Mouse (Mus musculus) cerebellum, postnatal 36 days (tissue): ENCODE data around the gene Tshz2.

ENCODE experiments used
- DNase-seq, 2 experiments: peaks; one replicate each; pipeline ENCODE4 v3.0.0; 2021 to 2022; ENCODE audit warnings: mixed read lengths in 2 of 2

The Tshz2 gene

DNA sequence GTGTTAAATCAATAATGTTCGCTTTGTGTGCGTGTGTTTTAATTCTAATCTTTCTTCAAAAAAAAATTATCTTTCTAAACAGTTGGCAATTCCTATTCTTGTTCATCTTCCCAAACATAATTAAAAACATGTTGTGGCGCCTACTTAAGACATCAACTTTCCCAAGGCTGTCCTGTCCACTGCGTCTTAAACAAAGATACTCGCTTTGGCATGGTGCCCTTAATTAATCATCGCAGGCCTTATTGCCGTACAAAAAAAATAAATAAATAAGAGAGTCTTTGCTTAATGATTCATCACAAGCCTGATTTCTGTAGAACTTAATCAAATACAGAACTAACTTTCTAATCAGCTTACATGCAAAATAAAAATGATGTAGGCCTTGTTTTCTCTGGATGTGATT lies 385.1 kb downstream of the Tshz2 start:
- DNase-seq = no peak

DNA sequence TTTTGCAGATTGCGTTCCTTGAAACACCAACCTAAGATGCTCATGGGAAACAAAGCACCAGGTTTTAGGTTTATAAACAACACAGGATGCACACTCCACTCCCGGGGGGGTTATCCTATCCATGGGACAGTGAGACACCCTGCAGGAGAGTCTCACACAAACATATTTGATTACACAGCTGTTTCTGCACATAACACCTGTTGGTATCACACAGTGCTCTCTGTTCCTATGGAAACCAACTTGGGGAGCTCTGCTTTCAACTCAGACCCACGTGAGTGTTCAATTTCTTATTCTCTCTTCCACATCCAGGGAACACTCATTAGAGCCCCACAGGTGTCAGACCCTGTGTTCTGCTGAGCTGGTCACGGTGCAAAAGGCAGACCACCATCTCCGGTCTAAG lies 390.1 kb downstream of the Tshz2 start:
- DNase-seq = no peak

DNA sequence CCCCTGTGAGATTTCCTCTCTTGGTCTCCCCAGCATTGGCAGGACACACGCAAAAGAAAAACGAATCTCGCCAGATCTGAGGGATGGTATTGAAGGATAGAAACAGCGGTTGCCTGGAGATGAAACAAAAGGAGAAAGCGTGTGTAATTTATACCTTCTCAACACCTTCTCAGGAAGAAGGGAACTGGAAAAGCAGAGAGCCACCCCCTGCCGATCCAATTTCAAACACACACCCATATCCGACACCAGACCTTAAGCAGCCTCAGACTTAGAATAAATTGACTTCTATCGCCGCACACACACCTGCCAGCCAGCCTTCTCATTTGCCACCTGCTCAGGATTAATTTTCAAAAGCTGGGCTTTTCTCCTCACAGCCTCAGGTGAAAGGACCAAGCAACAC lies 390.9 kb downstream of the Tshz2 start:
- DNase-seq = no peak

DNA sequence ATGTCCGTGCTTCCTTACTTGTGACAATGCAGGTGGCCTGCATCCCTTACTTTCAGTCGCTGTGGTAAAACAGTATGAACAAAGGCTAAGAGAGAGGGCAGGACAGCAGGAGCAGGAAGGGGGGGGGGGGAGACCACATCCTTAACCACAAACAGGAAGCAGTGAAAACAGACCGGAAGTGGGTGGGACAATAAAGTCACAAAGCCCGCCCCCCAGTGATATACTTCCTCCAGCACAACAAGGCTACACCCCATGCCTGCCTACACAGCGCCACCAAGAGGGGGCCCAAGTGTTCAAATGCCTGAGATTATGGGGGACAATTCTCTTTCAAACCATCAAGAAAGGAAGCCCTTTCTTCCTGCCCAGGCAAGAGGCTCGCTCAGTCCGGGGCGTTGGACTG lies 392.1 kb downstream of the Tshz2 start:
- no peak for DNase-seq

DNA sequence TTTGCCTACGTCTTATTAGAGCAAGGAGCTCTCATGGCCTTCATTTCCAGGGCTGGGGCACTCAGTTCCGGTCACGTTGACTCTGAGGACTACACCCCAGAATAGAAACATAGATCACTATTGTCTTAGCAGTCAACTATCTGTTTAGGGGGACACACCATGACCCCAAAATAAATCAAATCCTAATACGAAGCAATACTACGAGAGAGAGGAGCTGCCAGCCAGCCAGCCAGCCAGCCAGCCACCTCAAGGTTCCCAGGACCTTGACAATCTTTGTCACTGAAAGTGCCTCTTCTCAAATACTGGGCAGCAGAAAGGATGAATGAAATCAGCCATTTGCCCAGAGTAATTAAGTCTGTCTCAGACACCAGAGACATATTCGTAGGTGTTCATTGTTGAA lies 393.1 kb downstream of the Tshz2 start:
- no peak for DNase-seq

DNA sequence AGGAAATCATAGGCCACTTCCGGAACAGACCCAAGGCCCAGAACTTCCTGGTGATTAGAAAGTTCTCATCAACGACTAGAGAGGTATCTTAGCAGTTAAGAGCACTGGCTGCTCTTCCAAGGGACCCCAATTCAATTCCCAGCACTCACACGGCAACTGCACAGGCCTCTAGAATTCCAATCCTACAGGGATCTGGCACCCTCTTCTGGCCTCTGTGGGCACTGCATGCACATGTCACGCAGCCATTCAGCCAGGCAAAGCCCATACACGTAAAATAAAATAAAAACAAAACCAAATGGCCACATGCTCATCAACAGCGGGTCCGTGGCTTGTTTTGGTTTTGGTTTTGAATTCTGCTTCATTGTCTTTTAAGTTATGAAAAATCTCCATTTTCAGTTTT lies 395.0 kb downstream of the Tshz2 start:
- peak; percentile 2 to 4 for DNase-seq

DNA sequence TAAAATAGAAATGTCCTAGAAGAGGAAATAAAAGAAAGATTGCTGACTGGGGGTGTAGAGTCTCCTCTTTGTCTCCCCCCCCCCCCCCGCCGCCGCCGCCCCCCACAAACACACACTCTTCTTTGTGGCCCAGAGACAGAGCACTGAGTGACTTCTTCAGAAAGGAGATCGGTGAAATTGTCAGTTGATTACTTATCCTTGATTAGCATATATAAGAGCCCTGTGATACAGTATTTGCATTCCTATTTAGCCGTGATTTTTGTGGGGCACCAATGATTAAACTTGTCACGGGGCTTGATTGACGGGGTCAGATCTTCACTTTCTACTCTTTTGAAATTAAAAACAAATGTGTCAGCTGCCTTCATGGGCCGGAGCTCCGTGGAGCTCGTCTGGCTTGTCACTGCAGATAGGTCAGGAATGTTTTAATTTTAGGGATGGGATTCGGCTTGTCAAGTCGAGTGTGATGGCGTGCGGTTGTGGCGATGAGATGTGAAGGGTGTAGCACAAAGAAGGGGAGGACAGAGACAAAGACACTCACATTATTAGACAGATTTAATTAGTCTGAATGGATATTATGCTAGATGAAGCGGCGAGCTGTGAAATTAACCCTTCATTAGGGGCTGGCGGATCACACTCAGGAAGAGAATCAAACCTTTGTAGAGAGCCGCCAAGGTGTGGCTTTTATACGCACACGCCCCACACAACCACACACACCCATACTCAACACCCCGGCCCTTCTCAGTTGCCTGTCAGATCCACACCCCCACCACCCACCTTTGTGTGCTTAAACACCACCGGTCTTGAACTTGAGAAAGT lies 395.9 kb downstream of the Tshz2 start:
- DNase-seq = no peak

DNA sequence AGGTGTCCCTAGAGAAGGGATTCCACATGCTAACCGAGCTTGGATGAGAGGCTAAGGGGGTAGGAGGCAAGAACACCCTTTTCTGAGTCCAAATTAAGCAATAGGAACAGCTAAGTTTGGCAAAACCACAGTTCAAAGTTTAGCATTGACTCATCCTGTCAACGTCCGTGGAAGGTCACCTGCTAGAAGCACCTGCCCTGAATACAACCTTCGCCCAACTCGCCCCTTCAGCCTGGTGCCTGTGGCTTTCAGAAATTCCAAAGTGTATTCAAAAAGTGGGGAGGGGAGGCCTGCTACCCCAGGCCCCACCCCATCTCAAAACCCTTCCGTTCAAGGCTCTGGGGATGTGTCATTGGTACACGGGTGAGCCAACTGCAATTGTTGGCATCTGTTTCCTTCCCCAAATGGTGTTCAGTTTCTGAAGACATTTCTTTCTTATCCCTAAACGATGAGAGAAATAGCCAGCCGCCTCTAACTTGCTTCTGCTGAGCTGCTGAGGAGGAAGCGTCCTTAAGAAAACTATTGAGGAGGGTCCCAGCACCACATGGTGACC lies 396.6 kb downstream of the Tshz2 start:
- no peak for DNase-seq

DNA sequence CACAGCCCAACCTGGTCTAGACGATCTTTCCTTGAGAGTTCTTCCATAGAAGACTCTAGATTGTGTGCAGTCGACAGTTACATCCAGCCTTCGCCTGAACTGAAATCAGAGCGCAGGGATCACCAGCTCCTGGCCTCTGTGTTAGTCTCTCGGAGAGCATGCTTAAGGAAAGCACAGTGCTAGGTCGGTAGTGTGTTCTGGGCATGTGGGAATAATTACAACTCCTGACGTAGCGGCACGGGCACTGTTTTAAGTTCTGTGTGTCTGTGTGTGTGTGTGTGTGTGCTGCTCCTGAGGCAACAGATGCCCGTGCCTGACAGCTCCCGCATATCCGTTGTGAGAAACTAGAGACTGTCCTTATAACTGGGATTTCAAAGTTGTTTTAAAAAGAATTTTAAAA lies 398.4 kb downstream of the Tshz2 start:
- no peak for DNase-seq

DNA sequence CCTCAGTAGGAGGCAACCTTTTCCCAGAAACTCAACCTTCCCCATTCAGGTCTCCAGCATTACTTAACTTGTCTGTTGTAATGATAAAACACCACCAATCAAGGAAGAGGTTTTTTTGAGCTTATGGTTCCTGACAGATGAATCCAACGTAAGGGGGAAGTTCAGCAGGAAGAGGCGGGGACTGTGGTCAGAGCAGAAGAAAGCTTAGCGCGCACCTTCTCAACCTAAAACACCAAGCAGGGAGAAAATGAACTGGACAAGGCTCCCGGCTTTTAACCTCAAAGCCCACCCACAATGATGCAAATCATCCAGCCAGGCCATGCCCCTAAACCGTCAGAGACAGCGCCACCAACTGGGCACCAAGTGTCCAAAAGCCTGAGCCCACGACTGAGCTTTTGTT lies 399.1 kb downstream of the Tshz2 start:
- DNase-seq = no peak

DNA sequence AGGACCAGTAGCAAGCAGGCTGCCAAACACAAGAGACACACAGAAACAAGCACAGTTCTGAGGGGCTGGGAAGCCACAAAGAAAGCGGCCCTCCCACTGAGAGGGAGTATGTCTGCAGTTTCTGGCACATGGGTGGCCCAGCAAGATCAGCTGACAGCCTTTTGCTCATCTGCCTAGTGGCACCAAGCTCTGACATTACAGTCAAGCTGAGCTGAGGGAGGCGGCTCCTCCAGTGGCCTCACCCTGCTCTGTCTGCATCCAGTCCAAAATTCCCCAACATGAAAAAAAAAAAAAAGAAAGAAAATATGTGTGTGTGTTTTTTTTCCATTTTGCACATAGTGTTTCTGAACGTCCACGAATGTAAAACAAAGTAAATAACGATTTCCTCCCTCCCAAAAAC lies 400.4 kb downstream of the Tshz2 start:
- no peak for DNase-seq

DNA sequence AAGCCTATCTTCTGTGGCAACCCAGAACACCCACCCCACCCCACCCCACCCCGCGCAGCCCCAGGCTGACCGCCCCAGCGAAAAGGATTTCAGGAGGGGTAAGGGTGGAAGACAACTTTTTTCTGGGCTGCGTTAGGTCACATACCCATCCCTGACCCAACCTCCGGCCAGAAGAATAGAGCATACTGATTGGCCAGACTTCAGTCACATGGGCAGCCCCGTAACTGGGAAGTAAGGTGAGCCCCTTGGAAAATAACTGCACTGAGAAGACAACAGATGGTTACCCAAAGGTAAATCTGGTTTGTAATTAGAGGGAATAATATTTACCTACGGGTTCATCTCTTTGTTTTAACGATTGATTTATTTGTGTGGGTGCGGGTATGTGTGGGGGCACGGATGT lies 402.0 kb downstream of the Tshz2 start:
- no peak for DNase-seq

DNA sequence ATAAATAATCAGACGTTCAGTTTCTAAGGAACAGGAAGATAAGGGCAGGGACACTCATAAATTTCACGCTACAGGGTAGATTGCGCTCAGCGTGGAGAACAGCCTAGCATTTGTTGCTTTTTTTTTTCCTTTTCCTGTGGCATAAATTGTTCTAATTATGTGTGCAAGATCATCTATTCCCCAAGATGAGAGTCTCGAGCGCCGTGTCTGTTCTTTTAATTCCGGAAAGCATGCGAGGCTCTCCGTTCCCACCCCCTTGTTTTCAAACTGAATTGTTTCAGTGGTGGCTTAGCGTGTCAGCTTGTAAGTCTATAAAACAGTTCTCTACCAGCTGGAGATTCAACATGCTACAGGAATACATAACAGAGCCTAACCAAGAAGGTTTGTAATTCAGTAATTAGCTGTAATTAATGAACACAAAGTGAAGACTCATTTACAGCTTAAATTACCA lies 404.0 kb downstream of the Tshz2 start:
- no peak for DNase-seq

DNA sequence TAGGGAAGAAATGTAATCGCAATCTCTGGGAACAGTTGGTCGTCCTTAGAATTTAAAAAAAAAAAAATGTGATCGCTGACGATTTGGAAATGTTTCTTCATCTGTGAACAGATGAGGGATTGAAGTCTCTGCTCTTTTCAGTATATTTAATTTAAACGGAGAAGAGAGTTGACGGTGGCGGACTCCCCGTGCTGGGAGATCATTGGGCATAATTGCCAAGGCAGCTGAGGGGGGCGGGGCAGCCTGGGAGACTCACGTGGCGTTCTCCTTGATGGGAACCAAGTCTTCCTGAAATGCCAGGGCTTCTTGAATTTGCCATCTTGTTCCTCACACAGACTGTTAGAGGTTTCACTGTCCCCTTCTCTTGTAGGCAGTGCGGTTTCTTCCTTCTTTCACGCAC lies 404.5 kb downstream of the Tshz2 start:
- DNase-seq = no peak

DNA sequence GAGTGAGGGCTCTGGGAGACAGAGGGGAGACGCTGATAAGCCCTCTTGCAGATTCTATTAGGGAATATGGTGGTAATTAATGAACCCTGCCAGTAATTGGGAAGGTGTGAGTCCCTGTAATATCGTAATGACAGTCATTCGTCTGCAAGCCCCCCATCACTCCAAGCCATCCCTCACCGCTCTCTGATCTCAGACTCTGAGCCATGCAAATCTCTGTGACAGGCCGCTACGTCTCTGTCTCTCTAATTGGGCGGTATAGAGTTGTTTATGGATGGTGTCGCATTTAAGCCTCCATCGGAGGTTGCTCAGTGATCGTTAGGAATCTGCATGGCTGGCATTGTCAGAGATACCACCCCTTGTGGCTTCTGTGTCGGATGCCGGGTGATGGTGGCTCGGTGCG lies 407.0 kb downstream of the Tshz2 start:
- DNase-seq = no peak

DNA sequence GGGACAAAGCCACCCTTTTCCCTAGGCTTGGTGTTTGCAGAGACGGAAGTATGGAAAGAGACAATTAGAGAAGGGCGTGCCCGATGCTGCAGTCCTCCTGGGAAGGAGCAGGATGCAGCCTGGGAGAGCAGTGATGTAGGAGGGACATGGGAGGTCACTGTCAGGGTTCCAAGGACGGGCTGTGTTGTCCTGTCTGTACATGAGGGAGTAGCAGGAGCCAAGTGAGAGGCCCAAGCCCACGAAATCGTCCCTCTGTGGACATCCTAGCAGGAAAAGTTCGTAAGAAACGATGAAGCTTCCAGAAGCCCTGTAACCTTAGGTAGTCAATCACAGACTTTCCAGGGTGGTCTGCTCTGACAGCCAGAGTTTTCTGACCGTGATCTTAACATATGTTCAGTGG lies 408.3 kb downstream of the Tshz2 start:
- DNase-seq = no peak

DNA sequence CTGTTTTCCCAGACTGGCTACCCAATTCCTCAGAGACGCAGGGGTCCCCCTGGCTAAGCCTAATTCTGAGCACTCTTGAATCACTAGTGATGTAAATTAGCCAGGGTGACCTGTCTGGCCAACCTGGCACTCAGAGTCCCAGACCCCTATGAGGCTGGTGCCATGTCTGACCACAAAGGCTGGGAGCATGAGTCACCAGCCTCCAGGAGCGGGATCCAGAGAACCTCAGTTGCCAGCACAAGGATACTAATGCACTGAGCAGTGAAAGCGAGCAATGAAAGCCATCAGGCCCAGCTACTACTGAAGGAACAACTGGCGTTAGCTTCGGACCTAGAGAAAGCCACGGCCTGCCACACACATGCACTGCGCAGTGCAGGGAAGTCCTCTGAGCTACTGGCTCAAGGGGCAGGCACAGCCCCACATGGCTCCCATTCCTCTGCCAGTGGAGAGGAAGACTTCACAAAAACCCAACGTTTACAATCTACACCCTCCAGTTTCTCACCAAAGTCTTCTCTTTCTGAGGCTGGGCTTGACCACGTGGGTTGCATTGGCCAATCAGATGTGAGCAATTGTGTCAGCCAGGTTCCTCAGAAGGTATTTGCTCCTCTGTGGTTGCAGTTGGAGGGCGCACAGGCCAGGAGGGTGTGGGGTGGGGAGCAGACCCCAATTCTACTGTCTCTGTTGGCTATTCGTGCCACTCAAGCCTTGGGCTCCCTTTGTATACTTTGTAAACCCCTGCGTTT lies 409.8 kb downstream of the Tshz2 start:
- no peak for DNase-seq

DNA sequence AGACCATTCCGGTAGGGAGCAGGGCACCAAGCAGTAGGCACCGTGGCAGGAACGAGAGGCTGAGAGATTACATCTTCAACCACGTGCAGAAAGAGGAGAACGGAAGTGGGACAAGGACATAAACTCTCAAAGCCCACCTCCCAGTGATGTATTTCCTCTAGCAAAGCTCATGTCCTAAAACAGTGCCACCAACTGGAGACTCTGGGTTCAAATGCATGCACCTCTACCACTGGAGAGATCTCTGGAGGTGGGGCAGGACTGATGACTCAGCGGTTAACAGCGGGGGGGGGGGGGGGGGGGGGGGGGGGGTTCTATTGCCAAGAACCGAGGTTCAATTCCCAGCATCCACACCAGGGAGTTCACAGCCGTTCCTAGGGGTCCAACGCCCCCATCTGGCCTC lies 410.5 kb downstream of the Tshz2 start:
- DNase-seq = no peak

DNA sequence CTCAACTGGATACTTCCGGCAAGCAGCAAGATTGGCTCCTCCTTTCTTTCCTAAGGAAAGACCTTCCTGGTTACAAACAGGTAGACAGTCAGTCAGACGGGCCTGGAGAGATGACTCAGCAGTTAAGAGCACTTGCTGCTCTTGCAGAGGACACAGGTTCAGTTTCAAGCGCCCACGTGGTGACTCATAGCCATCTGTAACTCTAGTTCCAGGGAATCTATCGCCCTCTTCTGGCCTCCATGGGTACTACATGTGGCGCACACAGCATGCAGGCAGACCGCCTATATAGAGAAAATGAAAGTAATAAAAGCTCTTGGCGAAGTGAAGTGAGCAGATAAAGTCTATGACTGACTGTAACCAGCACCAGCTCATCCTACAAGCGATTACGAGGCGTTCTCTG lies 413.1 kb downstream of the Tshz2 start:
- no peak for DNase-seq

DNA sequence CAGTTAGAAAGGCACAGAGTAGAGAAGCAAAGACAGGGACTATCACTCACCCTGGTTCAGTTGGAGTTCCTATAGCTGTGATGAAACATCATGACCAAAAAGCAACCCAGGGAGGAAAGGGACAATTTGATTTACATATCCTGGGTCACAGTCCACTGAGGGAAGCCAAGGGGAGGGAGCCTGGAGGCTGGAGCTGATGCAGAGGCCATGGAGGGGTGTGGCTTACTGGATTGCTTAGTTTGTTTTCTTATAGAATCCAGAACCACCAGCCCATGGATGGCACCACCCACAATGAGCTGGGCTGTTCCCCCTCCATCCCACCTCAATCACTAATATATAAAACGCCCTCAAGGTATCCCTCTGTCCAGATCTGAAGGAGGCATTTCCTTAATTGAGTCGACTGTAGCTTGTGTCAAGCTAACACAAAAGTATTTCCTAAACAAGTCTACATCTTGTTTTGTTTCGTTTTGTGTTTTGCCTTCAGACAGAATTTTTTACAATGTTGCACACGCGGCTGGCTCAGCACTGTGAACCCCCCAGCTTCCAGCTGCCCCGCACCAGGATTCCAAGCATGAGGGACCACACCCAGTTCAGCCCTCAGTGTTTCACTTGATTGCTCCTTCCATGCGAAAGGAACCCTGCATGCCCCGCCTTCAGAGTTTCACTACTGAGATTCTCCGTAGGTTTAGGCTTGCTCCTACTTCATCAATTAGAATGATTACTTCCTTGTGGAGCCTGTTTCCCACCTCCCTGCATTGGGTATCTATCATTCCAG lies 413.7 kb downstream of the Tshz2 start:
- DNase-seq = no peak

DNA sequence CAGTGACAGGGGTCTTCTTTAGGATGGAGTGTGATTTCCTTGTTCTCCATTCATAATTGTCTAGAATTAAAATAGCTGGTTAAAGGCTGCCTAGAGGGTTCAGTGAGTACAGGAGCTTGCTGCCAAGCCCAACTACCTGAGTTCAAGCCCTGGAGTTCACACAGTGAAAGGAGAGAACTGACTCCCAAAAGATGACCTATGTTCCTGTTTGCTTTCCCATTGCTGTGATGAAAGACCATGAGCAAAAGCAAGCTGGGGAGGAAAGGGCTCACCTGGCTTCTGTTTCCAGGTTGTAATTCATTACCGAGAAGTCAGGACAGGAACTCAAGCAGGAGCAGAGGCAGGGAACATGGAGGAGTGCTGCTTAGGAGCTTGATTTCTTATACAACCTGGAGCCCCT lies 416.0 kb downstream of the Tshz2 start:
- no peak for DNase-seq

DNA sequence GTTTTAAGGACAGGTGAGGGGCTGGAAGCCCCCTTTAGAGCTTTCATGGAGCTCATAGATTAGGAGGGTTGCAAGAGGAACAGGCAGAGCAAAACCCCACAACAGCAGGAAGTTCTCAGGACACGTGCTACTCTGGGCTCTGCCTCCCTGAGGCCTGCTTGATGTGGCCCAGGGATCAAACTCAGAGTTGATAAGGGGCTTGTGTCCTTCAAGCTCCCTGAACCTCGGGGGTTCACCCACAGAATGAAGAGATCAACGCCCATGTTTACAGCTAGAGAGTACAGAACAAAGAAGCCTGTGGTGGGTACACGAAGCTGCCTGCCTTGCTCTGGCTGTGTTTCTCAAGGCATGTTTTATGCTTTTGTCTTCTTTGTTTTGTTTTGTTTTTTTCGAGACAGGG lies 417.8 kb downstream of the Tshz2 start:
- DNase-seq = no peak

DNA sequence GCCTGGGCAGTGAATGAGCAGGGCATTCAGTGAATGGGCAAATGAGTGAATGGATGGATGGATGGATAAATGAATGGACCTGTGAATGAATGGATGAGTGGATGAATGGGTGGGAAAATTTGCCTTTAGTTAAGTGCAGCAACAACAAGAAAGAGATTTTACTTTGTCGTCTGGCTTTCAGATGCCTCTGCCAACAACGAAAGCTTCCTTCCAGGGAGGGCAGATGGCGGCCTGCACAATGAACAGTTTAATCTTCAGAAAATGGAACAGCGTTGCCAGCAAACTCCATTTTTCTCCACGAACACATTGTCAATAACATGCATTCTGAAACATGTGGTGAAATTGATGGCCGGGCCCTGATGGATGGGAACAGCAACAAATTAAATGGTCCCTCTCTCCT lies 418.6 kb downstream of the Tshz2 start:
- DNase-seq = no peak
